Mouse (Mus musculus) bone marrow, adult 2 months (tissue): ENCODE measurements around the gene Mypn.

ENCODE experiments used
- CTCF ChIP-seq: fragments of 200-500 bp; IDR thresholded peaks from 2 replicates; pipeline ENCODE4 v1.5.1; 2011; ENCODE audit warnings: low read length, control low read depth; ENCODE audit not compliant: control insufficient read depth, insufficient read depth
- POLR2A ChIP-seq: fragments of 200-500 bp; IDR thresholded peaks from 2 replicates; pipeline ENCODE4 v1.6.1; 2011; ENCODE audit warnings: low read depth, mild to moderate bottlenecking, control low read depth, low read length, borderline replicate concordance; ENCODE audit not compliant: control insufficient read depth

DNA sequence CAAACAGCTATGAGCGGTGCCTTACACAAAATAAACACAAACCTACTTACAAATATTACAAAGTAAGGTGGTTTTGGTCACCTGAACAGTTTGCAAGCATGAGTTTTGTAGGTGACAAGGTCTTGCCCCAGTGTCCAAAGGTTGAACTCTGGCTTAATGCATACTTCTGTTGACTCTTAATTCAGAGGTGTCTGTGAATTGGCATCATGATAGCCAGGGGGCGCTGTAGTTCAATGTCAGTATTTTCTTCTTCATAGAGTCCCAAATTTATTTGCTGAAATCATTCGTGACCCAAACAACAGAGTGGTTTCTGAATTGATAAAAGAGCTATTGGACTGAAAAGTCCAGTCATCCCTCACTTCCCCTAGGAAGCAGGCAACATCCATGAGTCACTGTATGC is 50.2 kb downstream of the Mypn start:
- TF ChIP-seq CTCF: peak; percentile 38
- TF ChIP-seq POLR2A: no peak
